Mouse (Mus musculus) forebrain, embryonic 14.5 days (tissue): Measurements from ENCODE around the gene Gal. TPM values are rescaled to one million over a fixed set of nuclear protein-coding genes. Genes with fewer than 3 reads are reported as not detected.
A peak's percentile ranks its signal among the peaks of the same experiment; 100 is the strongest.

ENCODE experiments used
- ATAC-seq: fragments of 200-750 bp; cut with Nextera tagmentation; 2 replicates; pipeline ENCODE4 v1.8.0; 2017; ENCODE audit warnings: mild to moderate bottlenecking, moderate library complexity
- DNase-seq: peaks from one replicate; pipeline ENCODE4 v3.0.0-alpha.2; 2015; ENCODE audit warnings: low spot score
- H3K27ac ChIP-seq: fragments of 300-500 bp; sonication (generic); 2 replicates; pipeline ENCODE4 v1.5.1; 2014; ENCODE audit warnings: low read depth, mild to moderate bottlenecking, control low read depth, low read length, moderate library complexity
- H3K27me3 ChIP-seq: fragments of 300-500 bp; sonication (generic); replicated peaks from 2 replicates; pipeline ENCODE4 v1.6.1; 2014; ENCODE audit warnings: low read length, control low read depth, mixed read lengths; ENCODE audit not compliant: control insufficient read depth, insufficient read depth
- H3K36me3 ChIP-seq: fragments of 300-500 bp; sonication (generic); 2 replicates; pipeline ENCODE4 v1.6.1; 2014; ENCODE audit warnings: low read length, control low read depth; ENCODE audit not compliant: control insufficient read depth, insufficient read depth
- H3K4me1 ChIP-seq: fragments of 300-500 bp; sonication (generic); 2 replicates; pipeline ENCODE4 v1.6.1; 2014; ENCODE audit warnings: antibody characterized with exemption, low read length, control low read depth; ENCODE audit not compliant: control insufficient read depth, insufficient read depth
- H3K4me2 ChIP-seq: fragments of 300-500 bp; sonication (generic); 2 replicates; pipeline ENCODE4 v1.6.1; 2014; ENCODE audit warnings: mild to moderate bottlenecking, control low read depth, low read length
- H3K4me3 ChIP-seq: fragments of 300-500 bp; sonication (generic); 2 replicates; pipeline ENCODE4 v1.5.1; 2014; ENCODE audit warnings: low read depth, low read length, control low read depth
- H3K9ac ChIP-seq: fragments of 300-500 bp; sonication (generic); 2 replicates; pipeline ENCODE4 v1.6.1; 2014; ENCODE audit warnings: mild to moderate bottlenecking, low read length, control low read depth, moderate library complexity
- H3K9me3 ChIP-seq: fragments of 300-500 bp; sonication (generic); replicated peaks from 2 replicates; pipeline ENCODE4 v1.6.1; 2016; ENCODE audit warnings: low read length, control low read depth, mixed read lengths; ENCODE audit not compliant: control insufficient read depth
- WGBS: fragments of 180-500 bp; shearing (Covaris S2); extraction: QIAGEN DNeasy Blood & Tissue Kit; methylation state at CpG from one replicate; pipeline ENCODE4 v1.1.7; 2014; 5-methylcytosine and 5-hydroxymethylcytosine counted together
- polyA plus RNA-seq: library from polyadenylated mRNA; unstranded; fragments of >200 nt; fragmentation: Nextera tagmentation; extraction: Ambion mirVana; gene quantifications from 2 replicates; pipeline ENCODE4 v1.2.1, GENCODE M21; 2014

Gal gene
- polyA plus RNA-seq, 1 experiment from 2014 or later, result 5.6 TPM

DNA sequence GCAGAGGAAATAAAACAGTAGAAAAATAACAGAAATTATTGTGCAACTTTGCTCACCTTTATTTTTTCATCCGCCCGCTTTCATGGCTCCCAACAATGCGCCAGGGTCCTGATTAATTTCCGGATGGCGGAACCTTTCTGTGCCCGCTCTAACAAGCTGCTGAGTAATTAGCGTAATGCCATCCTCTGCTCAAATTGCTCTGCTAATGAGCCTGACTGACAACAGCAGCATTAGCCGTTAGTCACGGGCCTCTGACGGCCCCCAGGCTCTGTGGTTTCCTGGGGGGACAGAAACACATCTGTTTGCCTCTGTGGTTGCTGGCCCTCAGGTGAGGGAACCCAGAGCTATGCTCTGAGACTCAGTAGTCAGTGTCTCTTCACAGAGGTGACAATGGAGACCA is 26.7 kb upstream of the Gal start:
- Histone ChIP-seq H3K4me1 (peaks cover 8% of the 10 kb centered on the region), H3K9ac (0 out of 2 replicates have a peak overlapping the region, but pooled peaks have one; percentile 13), H3K4me2 (peak overlapping the region; percentile 31), H3K9me3 (no peaks in the 10 kb centered on the region), H3K4me3 (no peak overlapping the region), H3K36me3 (no peaks in the 10 kb centered on the region), H3K27ac (no peak overlapping the region), H3K27me3 (peaks cover 2% of the 10 kb centered on the region; the same call in 1 of the 2 replicates)
- DNase-seq (peak; percentile 74), ATAC-seq (peak; percentile 77)
- WGBS, result 9% methylated on average over 10 of the region's 10 CpGs

DNA sequence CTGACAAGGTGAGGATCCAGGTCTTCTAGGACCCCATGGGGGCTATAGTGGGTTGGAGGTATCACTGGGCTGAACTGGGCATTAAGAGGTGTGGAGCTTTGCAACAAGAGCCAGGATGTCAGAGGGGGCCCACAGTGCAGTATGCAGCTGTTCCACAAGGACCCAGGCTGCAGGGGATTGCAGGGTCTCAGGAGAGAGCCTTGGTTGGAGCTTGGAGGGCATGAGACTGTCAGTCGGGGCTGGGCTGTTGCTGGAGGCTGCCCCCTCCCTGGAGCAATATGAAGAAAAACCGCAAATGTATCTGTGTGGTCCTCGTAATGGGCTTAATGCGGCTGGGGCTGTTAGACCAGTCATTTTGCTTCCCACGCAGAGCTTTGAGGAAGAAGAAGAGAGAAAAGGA is 26.3 kb upstream of the Gal start:
- H3K9ac ChIP-seq, result 0 out of 2 replicates have a peak overlapping the region, but pooled peaks have one; percentile 13
- peaks cover 8% of the 10 kb centered on the region for H3K4me1 ChIP-seq
- H3K4me3 ChIP-seq, result no peak overlapping the region
- ATAC-seq (peak; percentile 60), DNase-seq (no peak)
- no peaks in the 10 kb centered on the region for H3K36me3 ChIP-seq
- H3K9me3 ChIP-seq, result no peaks in the 10 kb centered on the region
- WGBS, result 10% methylated on average over 5 of the region's 5 CpGs
- H3K27me3 ChIP-seq, result peaks cover 2% of the 10 kb centered on the region; the same call in 1 of the 2 replicates
- H3K27ac ChIP-seq, result no peak overlapping the region; the same call in 1 of the 2 replicates
- H3K4me2 ChIP-seq, result peak overlapping the region; percentile 31

DNA sequence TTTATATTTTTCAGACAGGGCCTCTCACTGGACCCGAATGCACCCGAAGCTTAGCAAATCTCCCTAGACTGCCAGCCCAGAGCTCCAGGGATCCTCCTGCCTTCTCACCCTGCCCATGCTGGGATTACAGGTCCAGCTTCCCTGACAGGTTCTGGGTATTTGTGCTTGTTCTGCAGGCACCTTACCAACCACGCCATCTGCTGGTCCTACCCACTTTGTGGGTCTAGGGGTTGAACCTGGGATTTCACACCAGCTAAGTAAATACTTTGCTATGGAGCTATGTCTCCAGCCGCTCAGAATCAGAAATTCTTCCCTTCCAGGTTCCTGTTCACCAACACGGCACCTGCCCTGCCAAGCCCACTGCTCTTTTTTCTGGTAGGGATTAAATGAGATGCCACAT is 23.6 kb upstream of the Gal start:
- H3K27me3 ChIP-seq, result peaks cover 2% of the 10 kb centered on the region; the same call in 1 of the 2 replicates
- DNase-seq (no peak), ATAC-seq (no peak)
- no peak overlapping the region for H3K9ac ChIP-seq
- H3K4me3 ChIP-seq, result no peak overlapping the region
- no peaks in the 10 kb centered on the region for H3K36me3 ChIP-seq
- 72% methylated on average over 5 of the region's 5 CpGs for WGBS
- peaks cover 8% of the 10 kb centered on the region for H3K4me1 ChIP-seq
- H3K4me2 ChIP-seq, result no peak overlapping the region
- H3K9me3 ChIP-seq, result no peaks in the 10 kb centered on the region
- no peak overlapping the region for H3K27ac ChIP-seq

DNA sequence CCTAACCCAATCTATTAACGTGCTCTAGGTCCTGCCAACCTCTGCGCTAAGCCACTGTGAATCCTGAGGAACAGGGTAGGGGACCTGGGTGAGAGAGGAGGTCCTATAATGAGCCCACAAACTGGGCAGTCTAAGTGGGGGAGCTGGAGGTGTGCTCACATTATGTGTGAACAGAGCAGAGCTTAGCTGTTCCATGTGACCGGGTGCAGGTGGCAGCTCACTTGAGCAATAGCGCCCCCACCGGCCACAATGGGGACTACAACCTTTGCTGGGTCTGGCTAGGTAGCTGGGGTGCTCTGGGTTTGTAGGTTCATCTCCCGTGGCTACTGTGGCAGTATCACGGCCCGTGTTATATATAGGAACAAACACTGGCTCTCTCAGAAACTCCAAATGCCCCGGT is 22.5 kb upstream of the Gal start:
- Histone ChIP-seq H3K27me3 (peaks cover 2% of the 10 kb centered on the region; the same call in 1 of the 2 replicates), H3K27ac (no peak overlapping the region), H3K4me1 (peaks cover 8% of the 10 kb centered on the region), H3K9me3 (no peaks in the 10 kb centered on the region), H3K9ac (no peak overlapping the region), H3K36me3 (no peaks in the 10 kb centered on the region), H3K4me2 (no peak overlapping the region), H3K4me3 (no peak overlapping the region)
- DNase-seq (no peak), ATAC-seq (no peak)
- WGBS, result 54% methylated on average over 9 of the region's 9 CpGs

DNA sequence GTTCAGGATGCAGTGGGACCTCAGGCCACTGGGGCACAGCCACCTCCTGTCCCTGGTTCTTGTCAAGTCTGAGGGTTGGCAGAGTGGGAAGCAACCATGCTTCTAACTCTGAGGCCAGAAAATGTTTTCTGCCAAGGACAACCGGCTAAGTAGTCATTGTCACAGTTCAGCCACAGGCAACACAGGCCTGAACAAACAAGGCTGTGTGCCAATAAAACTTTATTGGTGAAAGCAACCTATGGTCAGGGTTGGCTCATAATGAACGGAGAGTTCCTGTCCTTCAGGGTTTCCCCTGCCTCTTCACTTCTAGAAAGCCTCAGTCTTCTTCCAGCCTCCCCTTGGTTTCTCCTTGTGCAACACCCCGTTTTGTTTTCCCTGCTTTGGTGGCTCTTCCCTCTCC is 21.5 kb upstream of the Gal start:
- Histone ChIP-seq H3K36me3 (no peaks in the 10 kb centered on the region), H3K27ac (no peak overlapping the region), H3K27me3 (peaks cover 2% of the 10 kb centered on the region; the same call in 1 of the 2 replicates), H3K9me3 (no peaks in the 10 kb centered on the region), H3K9ac (no peak overlapping the region), H3K4me2 (no peak overlapping the region), H3K4me1 (peaks cover 5% of the 10 kb centered on the region), H3K4me3 (no peak overlapping the region)
- 87% methylated on average over 3 of the region's 3 CpGs for WGBS
- no peak for ATAC-seq
- DNase-seq, result no peak

DNA sequence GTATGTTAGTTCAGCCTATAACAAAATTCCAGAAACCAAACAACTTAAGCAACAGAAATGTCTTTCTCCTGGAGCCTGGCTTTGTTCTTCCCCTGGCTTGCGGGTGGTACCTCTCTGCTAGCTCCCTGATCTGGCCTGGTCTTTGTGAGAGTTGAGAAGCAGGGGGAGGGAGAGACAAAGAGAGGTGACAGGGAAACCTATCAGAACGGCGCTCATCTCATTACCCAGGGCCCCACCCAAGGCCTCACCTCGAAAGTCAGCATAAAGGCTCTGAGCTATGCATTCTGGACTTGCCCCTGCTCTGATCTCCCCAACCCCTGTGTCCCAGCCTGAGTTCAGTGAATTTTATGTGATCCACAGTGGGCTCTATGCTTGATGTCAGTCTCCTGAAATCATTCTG is 20.3 kb upstream of the Gal start:
- DNase-seq, result no peak
- no peaks in the 10 kb centered on the region for H3K36me3 ChIP-seq
- ATAC-seq, result no peak
- H3K4me3 ChIP-seq, result no peak overlapping the region
- no peaks in the 10 kb centered on the region for H3K4me1 ChIP-seq
- H3K4me2 ChIP-seq, result no peak overlapping the region
- H3K27me3 ChIP-seq, result no peaks in the 10 kb centered on the region; the same call in 1 of the 2 replicates
- H3K9ac ChIP-seq, result no peak overlapping the region
- H3K27ac ChIP-seq, result no peak overlapping the region
- 21% methylated on average over 4 of the region's 4 CpGs for WGBS
- no peaks in the 10 kb centered on the region for H3K9me3 ChIP-seq

DNA sequence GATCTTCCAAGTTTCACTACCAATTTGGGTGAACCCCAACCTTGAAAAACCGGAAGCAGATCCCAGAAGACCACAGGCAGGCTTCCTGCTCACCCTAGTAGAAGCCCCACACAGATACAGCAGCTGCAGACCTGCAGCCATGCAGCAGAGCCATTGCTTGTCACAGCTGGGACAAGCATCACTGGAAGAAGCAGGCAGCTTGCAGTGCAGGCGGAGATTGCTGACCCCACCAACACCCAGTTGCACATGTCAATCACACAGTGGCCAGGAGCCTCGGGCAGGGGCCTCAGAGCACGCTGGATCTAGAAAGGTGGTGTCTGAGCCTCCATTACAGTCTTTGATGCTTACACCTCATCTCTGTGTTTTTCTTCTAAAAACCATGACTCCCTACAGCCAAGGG is 19.8 kb upstream of the Gal start:
- H3K4me1 ChIP-seq, result peaks cover 3% of the 10 kb centered on the region; the same call in 1 of the 2 replicates
- no peak overlapping the region for H3K27ac ChIP-seq
- no peaks in the 10 kb centered on the region; the same call in 1 of the 2 replicates for H3K27me3 ChIP-seq
- no peaks in the 10 kb centered on the region for H3K36me3 ChIP-seq
- H3K4me2 ChIP-seq, result no peak overlapping the region
- H3K4me3 ChIP-seq, result no peak overlapping the region
- WGBS, result 56% methylated on average over 4 of the region's 4 CpGs
- DNase-seq (no peak), ATAC-seq (no peak)
- no peaks in the 10 kb centered on the region for H3K9me3 ChIP-seq
- H3K9ac ChIP-seq, result no peak overlapping the region

DNA sequence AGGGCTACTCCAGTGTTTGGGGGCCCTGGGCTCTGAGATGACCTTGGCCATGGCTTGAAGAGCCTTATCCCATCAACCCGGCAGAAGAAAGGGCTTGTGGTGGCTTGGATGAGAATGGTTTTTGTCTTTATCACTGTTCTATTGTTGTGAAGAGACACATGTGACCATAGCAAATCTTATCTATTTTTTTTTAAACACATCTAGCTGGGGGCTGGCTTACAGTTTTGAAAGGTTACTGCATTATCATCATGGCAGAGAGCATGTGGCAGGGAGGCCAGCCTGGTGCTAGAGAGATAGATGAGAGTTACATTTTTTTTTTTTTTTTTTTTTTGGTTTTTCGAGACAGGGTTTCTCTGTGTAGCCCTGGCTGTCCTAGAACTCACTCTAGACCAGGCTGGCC is 17.6 kb upstream of the Gal start:
- DNase-seq, result no peak
- WGBS, result 77% methylated on average over 2 of the region's 2 CpGs
- ATAC-seq, result no peak

DNA sequence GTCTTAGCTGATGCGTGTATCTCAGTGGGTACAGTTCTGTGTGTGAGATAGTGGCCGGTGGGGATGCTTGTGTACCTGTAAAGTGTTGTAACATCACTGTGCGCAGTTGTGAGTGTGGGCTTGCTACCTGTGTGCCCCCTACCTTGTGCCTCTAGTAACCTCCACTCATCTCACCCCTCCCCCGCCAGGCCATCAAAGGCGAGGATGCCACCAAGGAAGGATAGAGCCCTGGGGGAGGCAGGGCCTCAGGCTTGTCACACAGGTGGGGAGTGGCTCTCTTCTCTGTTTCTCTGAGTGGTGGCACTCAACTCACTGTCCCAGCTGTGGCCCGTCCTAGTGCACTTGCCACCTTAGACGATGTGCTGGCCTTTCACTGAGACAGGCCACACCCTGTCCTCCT is 16.7 kb upstream of the Gal start:
- ATAC-seq (no peak), DNase-seq (no peak)
- no peak overlapping the region for H3K27ac ChIP-seq
- H3K4me1 ChIP-seq, result peaks cover 6% of the 10 kb centered on the region; the same call in 1 of the 2 replicates
- H3K4me2 ChIP-seq, result no peak overlapping the region
- WGBS, result 86% methylated on average over 7 of the region's 7 CpGs
- H3K9ac ChIP-seq, result no peak overlapping the region
- H3K36me3 ChIP-seq, result no peaks in the 10 kb centered on the region
- no peaks in the 10 kb centered on the region for H3K27me3 ChIP-seq
- H3K4me3 ChIP-seq, result no peak overlapping the region
- H3K9me3 ChIP-seq, result no peaks in the 10 kb centered on the region

More for the DNA sequence above, 17.6 kb upstream of the Gal start:
- Histone ChIP-seq H3K4me2 (no peak overlapping the region), H3K9me3 (no peaks in the 10 kb centered on the region), H3K27ac (no peak overlapping the region), H3K27me3 (no peaks in the 10 kb centered on the region), H3K36me3 (no peaks in the 10 kb centered on the region), H3K4me3 (no peak overlapping the region), H3K4me1 (peaks cover 6% of the 10 kb centered on the region; the same call in 1 of the 2 replicates), H3K9ac (no peak overlapping the region)
